Mouse (Mus musculus) adrenal gland, adult (tissue): Measurements from ENCODE around the gene Gpr84.

ENCODE experiments used
- DNase-seq, 2 experiments: peaks; one replicate each; pipeline ENCODE4 v3.0.0; 2022 to 2023; ENCODE audit warnings: low spot score in 1 of 2; ENCODE audit not compliant: inconsistent age in 2 of 2

Gene Gpr84

DNA sequence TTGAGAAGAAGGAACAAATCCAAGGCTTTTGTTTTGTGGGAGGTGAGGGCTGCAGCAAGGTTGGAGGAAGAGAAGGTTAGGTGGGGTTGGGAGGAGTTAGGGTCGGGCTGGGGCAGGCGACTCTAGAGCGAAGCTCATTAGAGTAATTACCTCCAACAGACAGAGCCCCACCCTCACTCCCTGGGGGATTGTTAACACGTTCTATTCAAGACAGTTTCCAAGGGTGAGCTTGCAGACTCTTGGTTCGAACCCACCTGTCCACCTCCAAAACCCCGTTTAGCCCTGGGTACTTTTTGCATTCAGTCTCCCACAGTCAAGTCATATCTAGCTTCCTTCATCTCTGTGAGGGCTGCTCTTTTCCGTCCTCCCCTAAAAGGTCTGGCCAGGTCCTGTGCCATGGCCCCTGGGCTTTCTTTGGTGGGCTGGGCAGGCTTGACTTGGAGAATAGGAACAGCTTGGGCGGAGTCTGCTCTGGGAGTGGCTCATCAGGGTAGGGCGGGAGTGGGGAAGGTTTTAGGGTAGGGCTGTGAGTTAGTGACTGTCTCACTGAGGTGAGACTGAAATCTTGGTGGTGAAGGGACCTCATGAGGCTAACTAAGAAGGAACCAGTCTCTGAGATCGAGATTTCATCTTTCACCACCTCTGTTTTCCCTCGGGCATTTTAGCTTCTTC, 26.7 kb upstream of the Gpr84 start:
- DNase-seq: no peak

DNA sequence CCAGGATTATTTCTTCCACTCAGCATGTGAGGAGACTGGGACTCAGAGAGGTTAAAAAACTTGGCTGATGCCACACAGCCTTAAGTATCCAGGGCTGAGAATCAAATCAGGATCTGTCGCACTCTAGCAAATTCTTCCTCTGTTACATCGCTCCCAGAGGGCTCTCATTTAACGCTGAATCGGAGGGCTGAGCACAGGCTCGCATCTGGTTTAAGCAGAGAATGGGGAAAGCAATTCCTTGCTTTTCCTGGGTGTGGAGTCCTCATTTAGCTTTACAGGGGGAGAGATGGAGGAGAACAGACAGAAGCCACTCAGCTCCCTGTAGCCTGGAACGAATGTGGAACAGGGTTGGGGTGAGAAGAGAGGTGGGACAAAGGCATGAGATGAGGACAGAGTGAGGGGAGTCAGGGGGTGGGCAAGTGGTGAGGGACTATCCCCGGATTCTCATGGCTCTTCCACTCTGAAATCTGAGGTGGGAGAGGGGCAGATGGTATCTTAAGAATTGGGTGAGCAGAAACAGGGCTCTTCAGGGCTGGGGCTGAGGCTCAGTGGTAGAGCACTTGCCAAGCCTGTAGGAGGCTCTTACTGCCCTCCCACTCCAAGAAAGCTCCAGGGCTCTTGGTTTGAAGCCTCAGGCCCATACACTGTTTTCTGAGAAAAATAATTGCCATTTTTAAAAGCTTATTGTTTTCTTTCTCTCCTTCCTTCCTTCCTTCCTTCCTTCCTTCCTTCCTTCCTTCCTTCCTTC, 25.2 kb upstream of the Gpr84 start:
- no peak for DNase-seq

DNA sequence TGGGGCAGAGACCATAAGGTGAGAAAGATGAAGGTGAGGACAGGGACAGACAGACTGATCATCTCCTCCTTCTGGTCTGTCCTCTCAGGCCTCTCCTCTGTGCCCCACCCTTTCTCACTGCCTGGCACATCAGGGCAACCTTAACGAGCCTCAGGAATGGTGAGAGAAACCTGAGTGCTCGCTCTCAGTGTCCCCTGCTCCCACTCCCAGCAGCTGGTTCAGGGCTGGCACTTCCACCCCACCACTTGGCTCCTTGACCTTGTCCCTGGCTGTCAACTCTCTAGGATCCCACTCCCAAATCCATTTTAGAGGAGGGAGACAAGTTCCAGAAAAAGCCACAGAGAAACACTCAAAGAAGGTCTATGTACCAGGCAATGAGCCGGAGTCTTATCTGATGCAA, 24.6 kb upstream of the Gpr84 start:
- no peak for DNase-seq

DNA sequence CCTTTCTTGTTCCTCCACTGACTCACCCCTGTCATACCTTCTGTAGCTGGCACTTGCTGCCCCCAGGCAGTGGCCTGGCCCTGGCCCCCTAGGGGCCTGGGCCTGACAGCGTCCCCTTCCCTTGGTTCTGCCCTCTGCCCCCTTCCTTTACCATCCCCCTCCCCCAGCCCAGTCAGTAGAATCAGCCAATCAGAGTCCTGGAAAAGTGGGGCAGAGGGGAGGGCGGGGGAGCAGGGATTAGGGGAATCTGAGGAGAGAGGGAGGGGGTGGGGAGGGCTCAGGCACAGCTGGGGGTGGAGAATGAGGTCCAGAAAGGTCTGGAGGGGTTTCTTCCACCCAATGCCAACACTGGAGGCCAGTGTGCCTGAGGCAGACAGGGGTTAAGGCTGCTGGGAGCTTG, 23.8 kb upstream of the Gpr84 start:
- no peak for DNase-seq

DNA sequence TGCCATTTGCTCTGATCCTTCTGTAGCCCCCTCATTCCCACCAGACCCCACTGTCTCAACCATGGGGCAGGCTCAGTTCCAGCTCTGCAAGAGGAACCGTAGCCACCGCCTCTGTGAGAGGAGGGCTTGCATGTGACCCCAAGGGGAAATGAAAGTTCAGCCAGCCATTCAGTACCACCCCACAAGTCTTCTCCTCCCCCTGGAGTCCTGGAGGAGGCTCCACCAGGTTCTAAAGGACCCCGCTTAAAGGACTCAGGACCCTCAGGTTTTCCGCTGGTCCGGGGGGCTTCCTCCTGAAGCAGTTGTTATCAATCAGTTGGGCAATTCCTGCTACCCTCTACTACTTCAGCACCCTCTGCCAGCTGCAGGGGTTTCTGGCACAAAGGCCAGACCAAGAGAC, 23.3 kb upstream of the Gpr84 start:
- no peak for DNase-seq

DNA sequence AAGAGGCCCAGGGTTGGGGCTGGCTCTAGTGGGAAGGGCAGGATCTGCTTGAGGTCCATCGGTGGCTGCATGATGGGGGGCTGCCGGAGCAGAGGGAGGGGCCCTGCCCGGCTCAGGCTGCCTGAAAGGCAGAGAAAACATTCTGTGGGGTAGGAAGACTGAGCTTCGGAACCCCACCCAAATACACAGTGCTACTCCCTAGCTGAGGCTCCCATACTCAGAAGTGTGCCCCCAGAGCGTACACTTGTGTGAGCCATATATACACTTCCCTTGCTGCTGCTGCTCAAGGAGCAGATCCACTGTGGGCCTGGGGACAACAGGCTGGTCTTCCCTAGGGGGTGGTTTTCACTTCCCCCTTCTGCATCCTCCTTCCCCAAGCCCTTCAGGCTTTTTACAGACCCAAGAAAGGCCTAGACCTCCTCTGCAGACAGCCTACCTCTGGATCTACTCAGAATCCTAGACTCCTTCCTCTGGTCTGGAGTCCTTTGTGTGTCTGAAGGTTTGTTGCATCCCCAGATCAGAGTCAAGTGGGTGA, 22.7 kb upstream of the Gpr84 start:
- no peak for DNase-seq

DNA sequence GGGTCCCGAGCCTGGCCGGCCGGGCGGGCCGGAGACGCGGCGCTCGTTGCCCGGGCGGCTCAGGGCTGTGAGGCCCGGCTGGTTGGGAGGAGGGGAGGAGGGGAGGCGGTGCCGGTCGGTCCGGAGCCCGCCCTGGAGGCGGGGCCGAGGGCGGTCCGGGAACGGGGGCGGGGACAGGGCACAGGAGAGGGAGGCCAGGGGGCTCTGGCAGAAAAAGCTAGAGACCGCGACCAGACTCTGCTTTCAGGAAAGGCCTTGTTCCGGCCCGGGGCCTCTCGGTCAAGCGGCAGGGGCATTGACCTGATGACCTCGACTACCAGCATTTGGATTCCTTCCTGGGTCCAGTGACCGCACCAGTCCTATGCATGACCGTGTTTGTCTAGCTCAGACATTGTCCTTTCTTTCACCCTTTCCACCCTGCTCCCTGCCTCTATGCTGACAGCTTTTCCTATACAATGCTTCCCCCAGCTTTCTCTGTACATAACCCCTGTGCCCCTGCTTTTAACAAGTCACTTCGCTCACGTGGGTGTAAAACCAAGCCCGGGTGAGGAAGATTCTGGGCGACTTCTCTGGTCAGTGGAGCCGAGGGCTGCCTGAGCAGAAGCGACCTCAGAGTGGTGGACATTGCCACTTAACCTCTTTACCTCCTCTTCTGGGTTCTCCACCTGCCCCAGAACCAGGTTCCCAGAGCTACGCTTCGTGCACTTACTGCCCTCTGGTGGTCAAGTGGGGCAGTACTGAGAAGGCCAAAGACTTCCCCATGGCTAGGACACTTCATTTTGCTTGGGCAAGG, 13.2 kb upstream of the Gpr84 start:
- DNase-seq: peak; percentile 90 to 96

DNA sequence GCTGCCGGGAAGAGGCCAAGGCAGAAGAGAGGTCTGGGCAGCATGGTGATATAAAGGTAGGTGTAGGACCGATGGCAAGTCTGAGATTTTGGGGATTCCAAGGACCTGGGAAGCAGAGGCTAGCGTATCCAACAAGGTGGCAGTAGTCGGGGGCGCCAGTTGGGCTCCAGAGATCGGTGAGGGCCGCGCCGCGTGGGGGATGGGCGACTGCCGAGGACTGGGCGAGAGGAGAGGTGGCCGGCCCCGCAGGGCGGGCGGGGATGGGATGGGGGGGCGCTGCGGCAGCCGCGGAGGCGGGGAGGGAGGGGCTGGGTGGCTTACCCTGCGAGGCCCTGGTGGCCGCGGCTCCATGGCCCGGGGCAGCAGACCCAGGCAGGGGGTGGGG, 12.7 kb upstream of the Gpr84 start:
- DNase-seq: no peak

DNA sequence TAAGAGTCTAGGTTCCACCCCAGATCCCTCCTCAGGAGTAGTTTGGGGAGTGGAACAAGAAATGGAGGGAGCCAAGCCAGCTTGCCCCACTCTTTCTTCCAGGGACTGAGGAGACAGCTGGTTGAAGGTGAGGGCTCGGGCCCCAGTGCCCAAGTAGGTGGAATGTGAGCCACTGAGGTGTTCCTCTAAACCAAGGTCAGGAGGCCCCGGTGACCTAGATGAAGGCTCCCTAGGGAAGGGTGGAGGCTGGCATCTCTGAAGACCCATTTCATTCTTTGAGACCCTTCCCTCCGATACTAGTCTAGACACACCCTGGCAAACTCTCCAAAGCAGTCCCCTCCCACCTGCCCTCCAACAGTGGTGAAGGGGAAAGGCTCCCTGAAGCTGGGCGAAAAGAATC, 12.0 kb upstream of the Gpr84 start:
- DNase-seq: no peak

DNA sequence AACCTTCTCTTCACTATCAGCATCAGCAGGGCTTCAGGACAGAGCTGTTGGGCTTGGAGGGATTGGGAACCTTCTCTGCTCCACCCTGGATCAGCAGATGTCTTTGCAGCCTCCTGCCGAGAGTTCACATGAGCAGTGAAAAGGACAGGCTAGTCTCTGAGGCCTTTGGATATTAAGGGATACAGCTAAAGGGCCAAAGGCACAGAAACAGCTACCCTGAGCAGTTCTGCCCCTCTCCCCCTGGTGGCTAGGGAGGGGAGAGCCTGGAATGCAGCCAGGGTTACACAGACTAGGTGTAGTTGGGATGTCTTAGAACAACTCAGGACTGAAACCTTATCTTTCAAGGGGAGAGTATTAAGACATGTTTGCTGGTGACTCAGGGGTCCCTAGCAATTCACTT, 10.7 kb upstream of the Gpr84 start:
- DNase-seq: peak in 1 of 2 experiments; percentile 44

DNA sequence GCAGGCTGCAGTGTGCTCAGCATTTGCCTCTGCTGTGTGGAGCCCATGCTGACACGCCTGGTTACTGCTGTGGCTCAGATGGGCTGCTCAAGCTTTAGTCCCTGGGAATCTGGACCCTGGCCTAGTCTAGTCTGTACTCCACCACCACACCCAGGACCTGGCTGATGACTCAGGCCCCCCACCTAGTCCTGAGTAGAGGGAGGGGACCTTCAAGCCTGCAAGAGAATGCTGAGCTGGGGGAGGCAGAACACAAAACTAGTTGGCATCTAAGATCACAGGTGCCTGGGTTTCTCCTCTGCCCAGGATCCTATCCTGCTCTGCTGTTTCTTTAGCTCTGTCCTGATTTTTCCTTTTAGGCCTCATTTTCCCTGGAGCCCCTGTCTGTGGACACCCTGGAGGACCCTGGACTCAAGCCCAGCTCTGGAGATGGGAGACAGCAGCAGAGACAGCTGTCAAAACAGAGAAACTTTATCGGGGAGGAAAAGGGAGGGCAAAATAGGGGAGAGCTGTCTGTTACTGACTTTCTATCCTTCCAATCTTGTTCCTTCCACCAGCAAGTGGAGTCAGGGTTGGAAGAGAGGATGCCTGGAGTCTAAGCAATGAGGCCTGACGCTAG, 7.9 kb upstream of the Gpr84 start:
- no peak for DNase-seq

DNA sequence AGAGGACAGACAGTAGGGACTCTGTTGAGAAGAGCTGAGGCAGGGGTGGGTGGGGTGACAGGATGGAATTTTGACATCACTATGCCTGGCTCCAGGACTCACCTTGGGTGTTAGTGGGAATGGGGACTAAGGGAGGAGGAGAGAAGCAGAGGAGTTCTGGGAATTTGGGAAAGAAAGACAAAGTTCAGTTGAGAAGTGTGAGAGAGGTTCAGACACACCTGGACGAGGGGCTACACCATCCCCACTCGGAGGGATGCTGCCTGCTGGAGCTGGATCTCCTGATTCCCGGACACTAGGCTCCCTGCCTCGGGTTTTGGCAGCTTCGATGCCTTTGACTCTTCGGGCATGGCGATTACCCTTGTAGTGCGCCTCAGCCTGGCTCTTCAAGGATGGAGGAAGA, 7.3 kb upstream of the Gpr84 start:
- DNase-seq: no peak

DNA sequence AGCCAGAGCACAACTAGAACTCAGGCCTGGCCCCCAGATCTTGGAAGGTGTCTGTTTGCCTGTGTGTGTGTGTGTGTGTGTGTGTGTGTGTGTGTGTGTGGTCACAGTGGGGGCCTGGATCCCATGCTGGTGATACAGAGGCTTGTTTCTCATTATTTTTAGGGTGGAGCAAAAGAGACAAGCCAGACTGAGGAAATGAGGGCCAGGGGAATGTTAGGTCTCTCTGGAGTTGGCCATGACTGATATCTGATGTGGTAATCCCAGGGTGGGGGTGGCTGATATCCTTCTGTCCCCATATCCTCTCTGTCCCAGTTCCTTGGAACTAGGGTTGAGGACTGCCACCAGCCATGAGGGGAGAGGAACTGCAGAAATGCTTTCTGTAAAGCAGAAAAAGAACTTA, 6.7 kb upstream of the Gpr84 start:
- DNase-seq: no peak

DNA sequence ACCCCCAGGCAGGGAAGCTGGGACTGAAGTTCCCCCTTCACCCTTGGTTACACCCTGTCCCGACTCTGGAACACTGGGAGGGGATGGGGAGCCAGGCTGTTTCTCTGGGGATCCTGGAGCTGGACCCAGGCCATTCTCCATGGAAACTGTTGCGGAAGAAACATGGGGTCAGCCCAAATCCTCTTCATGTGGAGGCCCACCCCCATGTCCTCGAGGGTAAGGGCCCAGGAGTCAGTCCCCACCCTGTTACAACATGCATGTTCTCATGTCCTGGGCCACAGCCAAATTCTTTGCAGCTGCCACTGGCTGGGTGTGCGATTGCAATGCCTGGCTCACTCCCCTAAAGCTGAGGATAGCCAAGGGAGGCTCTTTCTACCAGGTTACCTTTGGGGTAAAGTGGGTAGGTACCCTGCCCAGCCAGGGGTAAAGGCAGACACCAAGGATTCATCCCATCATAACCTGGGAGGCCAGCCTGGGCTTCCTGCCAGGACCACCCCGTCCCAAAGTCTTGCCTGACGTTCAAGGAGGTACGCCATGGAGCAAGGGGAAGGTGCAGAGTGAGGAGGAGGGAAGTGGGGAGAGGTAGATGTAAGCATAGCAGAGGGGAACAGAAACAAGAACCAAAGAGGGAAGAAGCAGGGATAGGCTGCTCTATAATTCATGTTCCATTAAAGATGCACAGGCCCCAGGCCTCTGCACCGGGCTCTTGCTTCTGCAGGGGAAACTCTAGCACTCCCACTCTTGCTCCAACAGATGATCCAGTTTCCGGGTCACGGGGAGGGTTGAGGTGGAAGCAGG, 5.8 kb upstream of the Gpr84 start:
- DNase-seq: peak; percentile 31 to 55

DNA sequence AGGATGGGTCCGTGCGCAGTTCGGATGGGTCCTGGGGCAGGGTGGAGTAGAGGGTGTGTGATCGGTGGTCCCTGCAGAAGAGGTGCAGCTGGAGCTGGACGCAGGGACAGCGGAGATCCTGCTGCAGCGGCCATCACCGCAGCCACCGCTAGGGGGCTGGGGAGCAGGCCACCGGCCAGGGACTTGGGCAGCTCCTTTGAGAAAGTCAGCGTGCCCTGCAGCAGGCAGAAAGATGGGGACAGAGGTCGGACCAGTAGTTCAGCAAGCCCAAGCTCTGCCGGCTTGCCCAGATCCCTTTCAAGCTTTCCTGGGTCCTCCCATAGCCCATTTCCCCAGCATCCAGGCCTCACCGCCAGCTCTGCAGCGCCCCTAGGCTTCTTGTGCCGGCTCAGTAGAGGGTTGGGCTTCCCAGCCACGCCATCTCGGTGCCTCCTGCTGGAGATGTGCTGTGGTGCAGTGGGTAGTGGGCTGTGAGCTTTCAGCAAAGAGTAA, 4.6 kb upstream of the Gpr84 start:
- peak; percentile 81 to 91 for DNase-seq

DNA sequence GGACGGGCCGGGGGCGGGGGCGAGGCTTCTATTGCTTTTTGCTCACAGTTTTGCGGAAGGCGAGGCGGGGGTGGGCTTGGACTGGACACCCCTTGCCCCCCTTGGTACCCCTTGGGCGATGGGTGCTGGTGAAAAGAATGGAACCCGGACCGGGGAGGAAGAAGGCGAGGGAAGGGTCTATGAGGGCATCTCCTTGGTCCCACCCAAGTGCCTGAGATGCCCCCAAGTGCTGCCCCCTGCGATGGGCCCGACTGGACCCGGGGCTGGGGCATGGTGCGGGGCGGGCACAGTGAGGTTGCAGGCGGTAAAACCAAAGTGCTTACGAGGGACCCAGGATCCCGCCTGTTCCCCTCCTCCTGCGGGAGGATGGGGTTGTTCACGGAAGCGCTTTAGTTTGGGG, 3.8 kb upstream of the Gpr84 start:
- no peak for DNase-seq

DNA sequence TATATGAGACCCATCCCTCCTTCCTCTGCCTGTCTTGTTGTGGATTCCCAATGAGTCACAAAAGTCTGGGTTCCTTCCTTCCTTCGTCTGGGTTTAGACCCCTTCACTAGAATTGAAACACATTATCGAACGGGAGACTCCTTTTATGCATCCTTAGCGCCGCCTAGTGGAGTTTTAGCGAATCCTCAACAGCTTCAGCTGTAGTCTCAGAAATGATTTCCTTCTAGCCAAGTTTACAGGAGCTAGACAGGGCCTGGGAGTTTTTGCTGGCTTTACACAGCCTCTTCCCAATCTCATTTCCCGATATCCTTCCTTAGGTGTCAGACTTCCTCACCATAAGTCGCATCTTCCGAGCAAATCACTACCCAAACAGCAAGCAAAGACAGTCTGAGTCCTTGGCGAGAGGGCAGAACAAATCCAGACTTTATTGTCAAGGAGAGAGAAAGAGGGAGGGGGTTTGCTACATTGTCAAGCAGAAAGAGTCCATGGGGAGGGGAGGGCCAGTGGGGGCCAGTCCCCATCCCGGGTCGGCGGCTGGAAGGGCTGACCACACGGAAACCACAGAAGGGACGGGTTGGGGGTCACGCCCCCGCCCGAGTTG, 3.2 kb upstream of the Gpr84 start:
- peak; percentile 49 to 87 for DNase-seq

DNA sequence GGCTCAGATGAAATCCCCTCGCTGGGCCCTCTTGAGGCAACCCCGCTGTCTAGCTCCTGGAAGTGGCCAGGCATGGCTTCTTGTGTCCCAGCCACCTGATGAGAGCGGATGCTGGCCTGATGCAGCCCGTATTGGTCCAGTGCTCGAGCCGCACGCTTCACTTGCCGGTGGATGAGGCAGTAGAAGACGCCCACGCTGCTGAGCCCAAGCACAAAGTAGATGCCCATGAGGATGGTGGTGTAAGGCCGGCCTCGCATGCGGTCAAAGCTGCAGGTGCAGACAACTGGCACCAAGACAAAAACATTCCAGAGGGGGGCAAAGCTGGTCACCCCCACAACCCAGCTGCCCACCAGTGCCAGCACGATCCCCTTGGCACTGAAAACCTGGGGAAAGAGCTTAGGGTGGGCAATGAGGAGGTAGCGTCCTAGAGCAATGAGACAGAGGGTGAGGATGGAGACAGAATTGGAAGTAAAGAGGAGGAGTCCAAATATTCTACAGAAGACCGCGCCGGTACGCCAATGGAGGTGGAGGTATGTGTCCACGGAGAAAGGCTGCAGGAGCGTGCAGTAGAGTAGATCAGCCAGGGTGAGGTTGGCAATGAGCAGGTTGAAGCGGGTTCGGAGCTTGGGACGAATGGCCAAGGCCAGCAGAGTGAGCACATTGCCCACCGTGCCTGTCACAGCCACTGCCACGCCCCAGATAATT, 1.4 kb downstream of the Gpr84 start:
- DNase-seq: no peak
